Mouse (Mus musculus): ENCODE measurements around the gene Kcnk4.
"Not testable (repeated sequence)": the region's sequence is repeated elsewhere in the genome, so short reads cannot be mapped to it uniquely, and the experiment has no call there.

The Kcnk4 gene

GRCm38 (mm10) chr19:6916496-6916895 lies 17.8 kb downstream of the Kcnk4 start:
- DNase-seq (ENCODE audit: low spot score in 2 of 2): no peak

DNA sequence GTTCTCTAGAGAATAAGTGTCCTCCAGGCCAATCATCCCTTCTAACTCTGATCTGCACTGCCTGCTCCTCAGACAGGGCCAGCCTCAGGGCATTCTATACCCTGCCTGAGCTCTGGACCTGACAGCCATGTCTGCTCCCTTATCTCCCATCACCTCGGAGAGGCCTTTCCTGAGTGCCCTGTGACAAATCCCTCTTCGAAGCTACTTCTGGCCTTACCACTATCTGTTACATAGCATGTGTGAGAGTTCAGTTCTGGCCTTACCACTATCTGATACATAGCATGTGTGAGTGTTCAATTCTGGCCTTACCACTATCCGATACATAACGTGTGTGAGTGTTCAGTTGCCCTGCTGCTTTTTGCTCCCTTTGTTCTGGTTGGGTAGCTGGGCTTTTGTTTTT lies 19.0 kb downstream of the Kcnk4 start:
- no peak for DNase-seq (ENCODE audit: low spot score in 2 of 2)

DNA sequence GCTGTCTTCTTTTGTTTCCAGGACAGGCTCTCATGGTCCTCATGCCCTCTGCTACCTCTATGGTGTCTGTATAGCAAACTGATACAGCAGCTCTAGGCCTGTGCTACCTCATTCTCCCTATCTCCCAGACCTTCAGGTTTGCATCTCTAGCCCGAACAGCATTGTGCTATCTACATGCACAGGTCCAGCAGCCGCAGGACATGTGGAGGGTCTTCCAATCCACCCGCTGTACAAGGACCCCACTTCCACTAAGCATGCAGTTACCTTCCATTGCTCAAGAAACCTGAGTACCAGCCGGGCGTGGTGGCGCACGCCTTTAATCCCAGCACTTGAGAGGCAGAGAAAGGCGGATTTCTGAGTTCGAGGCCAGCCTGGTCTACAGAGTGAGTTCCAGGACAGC lies 19.8 kb downstream of the Kcnk4 start:
- no peak for DNase-seq (ENCODE audit: low spot score in 2 of 2)

DNA sequence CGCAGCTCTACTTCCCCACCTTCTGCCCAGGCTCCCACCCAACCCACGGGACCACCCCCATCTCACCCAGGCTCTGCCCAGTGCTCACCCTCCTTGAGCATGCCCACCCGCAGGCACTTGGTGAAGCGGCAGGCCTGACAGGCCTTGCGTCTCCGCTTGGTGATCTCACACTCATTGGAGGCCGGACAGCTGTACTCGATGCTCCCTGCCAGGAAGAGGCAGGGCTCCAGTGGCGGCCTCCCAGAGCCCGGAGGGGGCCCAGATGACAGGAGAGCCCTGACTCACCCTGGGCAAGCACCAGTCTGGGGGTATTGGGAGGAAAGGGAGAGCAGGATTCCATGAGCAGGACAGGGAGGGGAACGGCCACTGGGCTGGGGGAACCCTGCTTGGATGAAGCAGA lies 20.3 kb downstream of the Kcnk4 start:
- no peak for DNase-seq (ENCODE audit: low spot score in 2 of 2)

DNA sequence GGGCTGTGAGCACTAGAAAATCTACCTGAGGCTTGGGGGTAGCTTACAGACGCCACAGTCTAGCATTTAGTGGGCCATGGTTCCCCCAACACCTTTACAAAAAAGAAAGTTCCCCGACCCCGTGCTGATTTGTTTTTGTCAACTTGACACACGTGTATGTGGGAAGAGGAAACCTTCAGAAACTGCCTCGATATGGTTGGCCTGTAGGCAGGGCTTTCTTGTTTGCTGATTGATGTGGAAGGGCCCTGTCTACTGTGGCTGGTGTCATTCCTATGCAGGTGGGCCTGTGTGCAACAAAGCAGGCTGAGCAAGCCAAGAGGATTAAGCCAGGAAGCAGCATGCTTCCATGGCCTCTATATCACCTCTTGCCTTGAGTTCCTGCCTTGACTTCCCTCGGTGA lies 21.3 kb downstream of the Kcnk4 start:
- no peak for DNase-seq (ENCODE audit: low spot score in 2 of 2)

GRCm38 (mm10) chr19:6912205-6912970 lies 21.9 kb downstream of the Kcnk4 start:
- DNase-seq (ENCODE audit: low spot score in 2 of 2): no peak

- no peak for DNase-seq (ENCODE audit: low spot score in 2 of 2)
Observed at GRCm38 (mm10) chr19:6911101-6912074, 22.9 kb downstream of the Kcnk4 start.

GRCm38 (mm10) chr19:6910306-6910705 lies 24.0 kb downstream of the Kcnk4 start:
- DNase-seq (ENCODE audit: low spot score in 2 of 2): not testable (repeated sequence)

GRCm38 (mm10) chr19:6909507-6910289 lies 24.6 kb downstream of the Kcnk4 start, which contains the start of the genes Trmt112 and Prdx5:
Gene Trmt112, plus strand, starts transcription at chr19:6909698.
Gene Prdx5, minus strand, starts transcription at chr19:6910106.
- DNase-seq (ENCODE audit: low spot score in 2 of 2): peak; percentile 87 to 90

DNA sequence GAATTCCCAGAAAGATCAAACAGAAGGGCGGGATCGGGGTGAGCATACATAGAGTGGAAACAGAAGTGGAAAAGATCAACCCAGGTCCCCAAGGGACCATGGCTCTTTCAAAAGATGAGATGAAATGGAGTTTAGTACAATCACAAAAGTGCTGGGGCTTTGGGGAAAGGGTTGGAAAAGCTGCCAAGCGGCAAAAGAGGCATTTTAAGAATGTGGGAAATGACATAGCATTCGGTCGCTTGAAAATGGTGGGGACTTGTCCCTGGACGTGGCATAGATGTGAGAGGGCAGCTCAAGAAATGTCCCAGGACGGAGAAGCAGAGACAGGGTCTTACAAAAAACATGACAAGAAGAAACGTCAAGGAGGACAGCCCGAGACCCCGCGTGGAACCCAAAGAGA lies 25.3 kb downstream of the Kcnk4 start:
- DNase-seq (ENCODE audit: low spot score in 2 of 2): no peak

DNA sequence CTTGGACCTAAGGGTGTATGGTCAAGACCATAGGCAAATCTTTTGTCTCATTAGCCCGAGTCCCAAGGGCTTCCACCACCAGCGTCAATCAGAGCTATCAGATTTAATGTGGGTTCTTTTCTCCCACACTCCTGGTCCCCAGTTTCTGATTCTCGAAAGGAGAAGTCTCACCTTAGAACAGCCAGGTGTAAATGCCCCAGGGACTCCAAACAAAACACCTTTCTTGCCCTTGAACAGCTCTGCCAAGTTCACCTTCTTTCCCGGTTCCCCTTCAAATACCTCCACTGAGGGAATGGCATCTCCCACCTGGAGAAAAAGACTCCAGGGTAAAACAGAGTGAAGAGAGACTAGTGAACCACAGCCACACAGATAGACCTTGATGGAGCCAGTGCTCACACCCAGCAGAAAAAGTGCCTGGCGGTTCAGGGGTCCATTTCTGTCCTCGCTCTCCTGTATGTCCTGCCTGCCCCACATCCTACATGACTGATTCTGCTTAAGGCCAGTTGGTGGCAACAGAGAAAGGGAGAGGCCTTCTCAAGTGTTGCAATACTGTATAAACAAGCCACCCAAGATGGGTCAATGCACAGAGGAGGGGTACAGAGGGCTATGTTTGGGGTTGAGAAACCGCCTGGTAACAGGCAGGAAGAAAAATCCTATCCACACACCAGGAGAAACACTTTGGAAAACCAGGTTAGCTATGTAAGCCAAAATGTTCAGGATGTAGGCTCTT lies 26.3 kb downstream of the Kcnk4 start:
- DNase-seq (ENCODE audit: low spot score in 2 of 2): no peak

DNA sequence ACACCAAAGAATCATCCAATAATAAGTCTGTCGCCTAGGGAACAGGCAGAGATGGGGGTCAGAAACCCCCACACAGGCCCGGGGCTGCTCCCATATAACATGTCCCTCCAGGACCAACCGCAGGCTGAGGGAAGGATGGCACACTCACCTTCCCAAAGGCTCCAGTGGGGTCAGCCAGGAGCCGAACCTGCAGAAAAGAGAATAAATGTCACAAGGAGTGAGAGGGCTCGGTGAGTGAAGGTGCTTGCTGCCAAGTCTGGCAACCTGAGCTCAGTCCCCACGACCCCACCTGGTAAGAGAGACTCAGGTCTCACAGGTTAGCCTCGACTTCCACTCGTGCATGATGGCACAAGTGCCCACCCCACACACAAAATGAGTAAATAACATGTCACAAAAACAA lies 27.2 kb downstream of the Kcnk4 start:
- DNase-seq (ENCODE audit: low spot score in 2 of 2): no peak

- DNase-seq (ENCODE audit: low spot score in 2 of 2): no peak
Observed at GRCm38 (mm10) chr19:6906199-6906598, 28.1 kb downstream of the Kcnk4 start.

DNA sequence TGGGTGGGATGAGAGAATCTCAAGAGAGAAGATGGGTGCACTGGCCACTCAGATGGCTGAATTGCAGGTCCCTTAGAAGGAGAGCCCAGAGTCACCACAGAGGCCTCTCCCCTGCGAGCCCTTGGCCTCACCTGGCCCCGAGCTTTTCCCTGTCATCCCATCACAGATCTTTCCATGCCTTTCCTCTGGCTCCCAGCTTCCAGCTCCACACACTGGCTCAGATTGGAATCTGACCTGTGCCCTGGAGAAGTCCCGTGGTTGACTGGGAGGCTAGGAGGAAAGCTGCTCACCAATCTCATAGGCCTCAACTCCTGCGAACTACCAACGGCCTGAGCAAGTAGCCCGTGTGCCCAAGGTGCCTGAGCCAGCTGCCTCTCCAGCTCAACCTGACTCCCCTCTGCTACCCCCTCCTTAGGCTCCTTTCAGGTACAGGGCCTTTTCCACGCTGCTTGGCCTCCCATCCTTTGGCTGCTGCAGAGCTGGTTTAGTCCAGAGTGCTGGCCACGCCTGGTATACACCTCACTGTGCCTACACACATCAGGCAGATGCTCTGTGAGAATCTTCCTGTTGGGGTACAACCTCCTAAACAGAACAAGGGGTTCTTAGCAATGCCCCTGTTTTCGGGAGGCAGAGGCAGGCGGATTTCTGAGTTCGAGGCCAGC lies 28.7 kb downstream of the Kcnk4 start:
- no peak for DNase-seq (ENCODE audit: low spot score in 2 of 2)

GRCm38 (mm10) chr19:6904846-6905245 lies 29.5 kb downstream of the Kcnk4 start:
- DNase-seq (ENCODE audit: low spot score in 2 of 2): no peak

- no peak for DNase-seq (ENCODE audit: low spot score in 2 of 2)
Observed at GRCm38 (mm10) chr19:6903031-6903430, 31.3 kb downstream of the Kcnk4 start.

DNA sequence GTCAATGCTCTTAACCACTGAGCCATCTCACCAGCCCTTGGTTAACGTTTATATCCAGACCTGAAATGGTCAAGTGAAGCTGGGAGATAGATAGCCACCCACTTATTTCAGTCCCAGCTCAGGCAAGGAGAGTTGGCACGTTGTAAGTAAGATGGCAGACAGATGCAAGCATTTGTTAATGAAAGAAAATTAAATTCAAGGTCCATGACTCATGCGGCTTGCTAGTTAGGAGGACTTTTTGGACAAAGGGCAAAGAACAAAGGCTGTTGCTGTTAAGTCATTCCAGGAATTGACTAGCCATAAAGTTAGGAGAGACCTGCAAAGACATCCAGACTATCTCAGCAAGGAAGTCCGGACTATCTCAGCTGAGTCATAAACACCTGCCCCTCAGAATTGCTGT lies 34.7 kb downstream of the Kcnk4 start:
- DNase-seq (ENCODE audit: low spot score in 2 of 2): no peak

- not testable (repeated sequence) for DNase-seq (ENCODE audit: low spot score in 2 of 2)
Observed at GRCm38 (mm10) chr19:6895608-6896305, 38.6 kb downstream of the Kcnk4 start.

DNA sequence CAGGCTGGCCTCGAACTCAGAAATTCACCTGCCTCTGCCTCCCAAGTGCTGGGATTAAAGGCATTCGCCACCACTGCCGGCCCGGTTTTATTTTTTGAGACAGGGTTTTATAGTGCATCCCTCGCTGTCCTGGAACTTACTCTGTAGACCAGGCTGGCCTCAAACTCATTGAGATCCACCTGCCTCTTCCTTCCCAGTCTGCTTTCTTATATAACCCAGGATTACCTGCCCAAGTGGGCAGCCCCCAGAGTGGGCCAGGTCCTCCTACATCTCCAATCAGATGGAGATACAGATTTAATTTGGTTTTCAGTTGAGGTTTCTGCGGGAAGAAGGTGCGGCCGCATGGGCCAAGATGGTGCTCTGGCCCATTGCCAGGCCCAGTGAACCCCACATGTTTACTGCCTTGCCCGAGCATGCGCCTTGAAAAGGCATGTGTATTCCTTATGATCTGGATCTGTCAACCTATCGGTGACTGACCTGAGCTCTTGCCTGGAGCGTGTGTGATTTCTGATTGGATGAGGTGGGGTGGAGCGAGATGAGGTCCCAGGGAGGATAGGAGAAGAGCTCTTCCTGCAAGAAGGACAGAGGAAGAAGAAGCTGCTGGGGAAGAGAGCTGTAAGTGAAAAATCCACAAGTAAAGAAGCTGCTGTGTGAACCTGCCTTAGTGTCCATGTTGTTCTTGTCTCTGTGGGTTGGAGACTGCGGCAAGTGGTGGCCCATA lies 40.4 kb downstream of the Kcnk4 start:
- no peak for DNase-seq (ENCODE audit: low spot score in 2 of 2)

Data from urinary bladder, postnatal 4 days (tissue).